Mouse (Mus musculus): ENCODE measurements around the gene Rpp14.

GRCm38 (mm10) chr14:8063835-8064785, 16.1 kb upstream of the Rpp14 start:
- TF ChIP-seq POLR2A (IDR thresholded peaks at IDR 0.05; ENCODE audit: low read depth, low read length) (no peak), CTCF (IDR thresholded peaks at IDR 0.05; ENCODE audit: borderline replicate concordance, insufficient read depth, low read length) (no peak)
